Mouse (Mus musculus): ENCODE results near the gene Drc7.

Drc7 gene

GRCm38 (mm10) chr8:95054927-95055510, at the start of gene Drc7:
Gene Drc7, plus strand, starts transcription at chr8:95055103.
- DNase-seq (ENCODE audit: low read depth, low spot score): no peak

GRCm38 (mm10) chr8:95012442-95012919, 42.4 kb upstream of the Drc7 start:
- no peak for DNase-seq (ENCODE audit: low read depth, low spot score)

- DNase-seq (ENCODE audit: low read depth, low spot score): no peak
Observed at GRCm38 (mm10) chr8:95015866-95016265, 39.0 kb upstream of the Drc7 start.

DNA sequence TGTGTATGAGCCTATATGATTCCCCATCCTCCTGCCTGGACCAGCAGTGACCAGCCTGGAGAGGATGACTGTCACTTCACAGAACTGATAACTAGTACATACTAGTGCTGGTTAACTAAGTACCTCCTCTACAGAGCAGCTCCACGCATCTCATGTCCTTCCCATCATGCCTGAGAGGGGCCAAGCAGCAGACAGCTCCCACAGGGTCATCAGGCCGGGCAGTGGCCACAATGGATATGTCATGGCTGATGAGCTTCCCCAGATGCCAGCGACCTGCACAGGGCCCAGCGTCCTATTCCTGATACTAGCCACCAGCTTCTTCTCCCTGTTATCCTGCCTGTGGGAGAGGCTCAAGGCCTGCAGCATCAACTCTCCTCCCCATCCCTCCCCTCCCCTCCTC, 38.2 kb upstream of the Drc7 start:
- no peak for DNase-seq (ENCODE audit: low read depth, low spot score)

DNA sequence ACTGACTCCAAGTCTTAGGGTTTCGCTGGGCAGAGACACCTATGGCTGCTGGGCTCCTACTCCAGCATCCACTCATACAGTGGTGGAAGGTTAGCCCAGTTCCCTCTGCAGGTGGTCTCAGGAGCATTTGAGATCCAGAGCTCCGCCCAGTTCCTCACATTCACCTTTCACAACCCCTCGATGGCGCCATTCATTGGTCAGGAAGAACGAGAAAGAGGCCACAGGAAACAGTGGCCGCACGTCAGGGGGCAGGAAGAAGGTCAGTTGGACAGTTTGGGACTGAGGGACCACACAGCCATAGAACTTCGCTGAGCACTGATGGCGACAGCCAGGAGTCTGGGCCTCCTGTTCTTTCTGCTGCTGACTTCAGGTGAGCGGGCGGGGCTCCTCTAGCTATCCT, 37.5 kb upstream of the Drc7 start, which contains the start of gene Adgrg3:
TSS of gene Adgrg3 (plus strand) at position 242 of the 400 bp plus-strand sequence.
- DNase-seq (ENCODE audit: low read depth, low spot score): no peak

DNA sequence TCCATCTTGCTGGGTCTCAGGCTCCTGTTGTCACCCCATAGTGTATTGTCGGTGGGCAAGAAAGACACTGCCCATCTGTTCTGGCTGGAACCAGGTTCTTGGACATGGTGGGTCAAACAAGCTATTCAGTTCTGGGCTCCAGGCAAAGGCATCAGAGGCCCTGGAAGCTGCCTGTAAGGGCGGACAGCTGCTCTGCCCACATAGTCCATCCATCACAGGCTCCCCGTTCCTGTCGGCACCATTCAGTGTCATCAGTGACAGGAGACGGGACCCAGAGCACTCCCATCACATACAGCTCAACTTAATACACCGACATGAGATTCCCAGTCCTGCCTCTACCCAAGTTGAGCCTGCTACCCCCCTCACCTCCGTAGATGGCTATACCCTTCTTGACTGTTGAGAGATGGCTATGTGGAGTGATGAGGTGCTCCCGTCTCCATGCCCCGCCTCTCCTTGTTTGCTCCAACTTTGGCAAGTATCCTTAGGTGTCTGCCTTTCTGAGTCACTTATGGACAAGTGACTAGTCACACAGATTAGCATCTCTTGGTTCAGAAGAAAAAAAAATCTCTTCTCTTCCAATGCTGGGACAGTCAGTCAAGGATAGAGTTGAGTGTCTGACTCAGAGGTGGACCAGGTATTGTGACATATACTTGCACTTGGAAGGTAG, 36.8 kb upstream of the Drc7 start:
- no peak for DNase-seq (ENCODE audit: low read depth, low spot score)

DNA sequence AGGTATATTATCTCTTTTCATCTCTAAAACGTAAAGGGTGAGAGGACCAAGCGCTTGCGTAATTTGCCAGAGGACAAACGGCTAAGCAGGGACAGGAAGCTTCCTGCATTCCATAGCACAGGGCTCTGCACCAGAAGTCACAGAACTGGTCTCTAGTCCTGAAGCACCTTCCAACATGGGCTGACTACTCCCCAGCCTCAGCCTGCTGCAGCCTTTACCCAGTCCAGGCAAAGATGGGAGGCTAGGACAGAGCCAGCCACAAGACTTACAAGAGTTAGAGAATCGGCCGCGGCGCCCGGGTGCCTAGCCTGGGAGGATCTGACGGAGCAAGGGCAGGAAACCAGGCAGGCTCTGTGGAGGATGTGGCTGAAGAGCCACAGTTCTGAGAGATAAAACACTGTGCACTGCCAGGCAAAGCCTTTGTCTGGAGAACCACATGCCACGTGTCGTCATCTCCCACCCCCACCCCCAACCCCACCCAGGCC, 34.6 kb upstream of the Drc7 start:
- no peak for DNase-seq (ENCODE audit: low read depth, low spot score)

DNA sequence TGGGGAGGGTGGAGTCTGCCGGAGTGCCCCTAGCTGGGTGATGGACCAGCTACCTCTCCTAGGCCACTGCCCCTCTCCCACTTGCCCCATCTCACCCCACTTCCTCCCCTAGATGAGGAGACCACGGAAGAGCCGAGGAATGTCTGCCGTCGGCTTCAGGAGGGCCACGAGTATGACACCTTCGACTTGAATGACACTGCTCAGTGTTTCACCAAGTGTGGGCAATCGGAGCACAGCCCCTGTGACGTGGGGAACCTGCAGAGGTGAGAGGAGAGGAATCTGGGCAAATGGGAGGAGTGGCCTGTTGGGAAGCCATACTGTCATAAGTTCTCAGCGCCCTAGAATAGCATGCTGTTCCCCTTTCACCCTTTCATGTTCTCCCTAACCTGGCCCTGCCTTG, 34.1 kb upstream of the Drc7 start:
- no peak for DNase-seq (ENCODE audit: low read depth, low spot score)

- DNase-seq (ENCODE audit: low read depth, low spot score): no peak
Observed at GRCm38 (mm10) chr8:95023201-95023600, 31.7 kb upstream of the Drc7 start.

GRCm38 (mm10) chr8:95024387-95024786, 30.5 kb upstream of the Drc7 start:
- DNase-seq (ENCODE audit: low read depth, low spot score): no peak

DNA sequence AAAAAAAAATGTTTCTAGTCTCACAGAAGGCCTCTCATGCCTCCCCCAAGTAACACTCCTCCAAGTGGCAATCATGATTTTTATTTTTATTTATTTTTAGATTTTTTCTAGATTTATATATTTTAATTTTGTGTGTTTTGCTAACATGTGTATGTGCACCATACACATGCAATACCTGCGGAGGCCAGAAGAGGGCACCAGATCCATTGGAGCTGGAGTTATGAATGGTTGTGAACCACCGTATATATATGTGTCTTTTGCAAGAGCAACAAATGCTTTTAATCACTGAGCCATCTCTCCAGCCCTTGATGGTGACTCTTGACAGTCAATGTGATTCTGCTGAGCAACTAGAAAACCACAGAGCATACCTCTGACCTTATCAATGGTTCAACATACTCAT, 29.5 kb upstream of the Drc7 start:
- DNase-seq (ENCODE audit: low read depth, low spot score): peak; percentile 43

GRCm38 (mm10) chr8:95028391-95028790, 26.5 kb upstream of the Drc7 start:
- DNase-seq (ENCODE audit: low read depth, low spot score): peak; percentile 7

GRCm38 (mm10) chr8:95037106-95037925, 17.6 kb upstream of the Drc7 start:
- DNase-seq (ENCODE audit: low read depth, low spot score): no peak

GRCm38 (mm10) chr8:95041883-95042784, 12.8 kb upstream of the Drc7 start:
- DNase-seq (ENCODE audit: low read depth, low spot score): no peak

- DNase-seq (ENCODE audit: low read depth, low spot score): no peak
Observed at GRCm38 (mm10) chr8:95044811-95045210, 10.1 kb upstream of the Drc7 start.

DNA sequence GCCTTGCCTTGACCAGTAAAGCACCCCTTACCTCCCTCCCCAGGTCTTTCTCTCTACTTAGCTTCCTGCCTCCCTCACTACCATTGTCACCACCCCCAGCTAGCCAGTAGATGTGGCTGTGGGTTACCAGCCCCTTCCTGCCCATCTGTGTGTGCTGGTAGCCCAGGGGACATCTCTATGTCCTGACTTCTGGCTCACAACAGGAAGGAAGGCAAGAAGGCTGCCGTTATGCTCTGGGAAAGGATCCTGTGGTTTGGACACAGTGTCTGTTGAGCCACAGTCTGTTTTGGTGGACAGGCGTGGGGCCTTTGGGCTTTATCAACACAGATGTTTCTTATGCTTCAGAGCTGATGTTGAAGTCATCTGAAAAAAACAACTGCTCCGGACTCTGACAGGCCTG, 7.9 kb upstream of the Drc7 start:
- no peak for DNase-seq (ENCODE audit: low read depth, low spot score)

DNA sequence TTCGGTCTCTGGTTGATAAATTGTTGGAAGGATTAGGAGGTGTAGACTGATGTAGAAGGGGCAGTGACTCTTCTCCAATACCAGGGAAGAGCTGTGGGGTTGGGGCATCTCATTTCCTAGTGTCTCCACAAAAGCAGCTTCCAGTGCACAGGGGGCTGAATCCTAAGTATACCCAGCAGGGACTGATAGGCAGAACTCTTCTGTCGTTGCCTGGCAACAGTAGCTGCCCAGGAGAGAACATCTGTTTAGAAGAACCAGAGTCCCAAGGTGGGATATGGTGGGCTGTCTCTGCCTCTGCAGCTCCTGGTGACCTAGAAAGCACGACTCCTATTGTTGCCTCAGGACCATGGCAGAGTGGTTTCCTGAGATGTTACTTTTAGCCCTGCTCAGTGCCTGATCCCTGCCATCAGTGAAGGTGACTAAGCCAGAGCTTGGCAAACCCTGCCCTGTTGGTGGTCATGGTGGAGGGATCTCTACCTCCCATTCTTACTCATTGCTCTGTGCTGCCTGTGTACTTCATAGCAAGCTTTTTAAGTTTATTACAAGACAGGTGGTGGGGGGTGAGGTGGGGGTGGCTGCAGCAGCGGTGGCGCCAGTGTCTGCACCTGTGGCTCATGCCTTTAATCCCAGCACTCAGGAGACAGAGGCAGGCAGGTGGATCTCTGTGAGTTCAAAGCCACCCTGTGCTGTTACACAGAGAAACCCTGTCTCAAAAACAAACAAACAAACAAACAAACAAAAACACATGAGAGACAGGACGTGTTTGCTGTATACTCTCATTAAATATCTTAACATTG, 6.8 kb upstream of the Drc7 start:
- DNase-seq (ENCODE audit: low read depth, low spot score): no peak

- DNase-seq (ENCODE audit: low read depth, low spot score): no peak
Observed at GRCm38 (mm10) chr8:95049636-95050035, 5.3 kb upstream of the Drc7 start.

- no peak for DNase-seq (ENCODE audit: low read depth, low spot score)
Observed at GRCm38 (mm10) chr8:95054438-95054837, 465 bp upstream of the Drc7 start.

DNA sequence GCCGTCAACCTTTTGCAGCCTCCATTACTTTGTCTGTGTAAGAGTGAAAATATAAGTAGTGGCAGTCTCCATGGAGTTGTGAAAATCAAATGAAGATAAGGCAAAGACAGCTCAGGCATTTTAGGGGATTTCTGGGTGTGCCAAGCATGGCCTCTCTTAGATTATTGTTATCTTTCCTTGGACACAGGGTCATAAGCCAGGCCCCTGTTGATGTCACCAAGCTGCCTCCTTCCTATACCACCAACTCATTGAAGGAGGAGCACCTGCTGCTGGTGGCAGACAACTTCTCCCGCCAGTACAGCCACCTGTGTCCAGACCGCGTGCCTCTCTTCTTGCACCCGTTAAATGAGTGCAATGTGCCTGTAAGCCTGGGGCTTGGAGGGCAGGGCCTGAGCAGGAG, 1.5 kb downstream of the Drc7 start:
- no peak for DNase-seq (ENCODE audit: low read depth, low spot score)

DNA sequence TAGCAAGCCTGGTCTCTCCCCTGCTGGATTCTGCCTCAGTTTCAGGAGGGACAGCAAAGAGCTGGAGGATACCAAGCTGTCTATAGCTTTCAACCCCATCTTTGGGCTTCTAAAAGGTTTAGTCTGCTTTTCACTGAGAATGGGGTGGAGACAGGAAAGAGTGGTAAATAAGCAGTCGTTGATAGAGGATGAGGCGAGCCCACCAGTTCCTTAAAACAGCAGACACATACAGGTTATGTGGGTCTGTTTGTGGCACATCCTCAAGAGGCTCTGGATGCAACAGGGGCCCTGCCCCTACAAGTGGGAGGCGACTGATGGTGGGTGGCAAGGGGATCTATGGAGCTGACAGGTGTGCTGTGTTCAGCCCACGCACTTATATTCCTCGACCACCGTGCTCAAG, 3.8 kb downstream of the Drc7 start:
- no peak for DNase-seq (ENCODE audit: low read depth, low spot score)
